Mouse (Mus musculus) midbrain, embryonic 10.5 days (tissue): ENCODE results near the gene Olfr111. TPM values are rescaled to one million over a fixed set of nuclear protein-coding genes. Genes with fewer than 3 reads are reported as not detected.

Experiments
- DNase-seq: peaks from one replicate; pipeline ENCODE4 v3.0.0-alpha.2; 2017; ENCODE audit warnings: low spot score
- H3K27ac ChIP-seq: fragments of 300-500 bp; sonication (generic); replicated peaks from 2 replicates; pipeline ENCODE4 v1.5.1; 2016; ENCODE audit warnings: mild to moderate bottlenecking
- H3K27me3 ChIP-seq: fragments of 300-500 bp; sonication (generic); 2 replicates; pipeline ENCODE4 v1.6.1; 2016; ENCODE audit warnings: low read depth, mild to moderate bottlenecking; ENCODE audit not compliant: poor library complexity, severe bottlenecking
- H3K36me3 ChIP-seq: fragments of 300-500 bp; sonication (generic); 2 replicates; pipeline ENCODE4 v1.6.1; 2016; ENCODE audit warnings: mild to moderate bottlenecking, moderate library complexity
- H3K4me1 ChIP-seq: fragments of 300-500 bp; sonication (generic); 2 replicates; pipeline ENCODE4 v1.6.1; 2016
- H3K4me3 ChIP-seq: fragments of 300-500 bp; sonication (generic); 2 replicates; pipeline ENCODE4 v1.5.1; 2016; ENCODE audit warnings: mild to moderate bottlenecking, moderate library complexity
- H3K9me3 ChIP-seq: fragments of 300-500 bp; sonication (generic); replicated peaks from 2 replicates; pipeline ENCODE4 v1.6.1; 2016; ENCODE audit warnings: mild to moderate bottlenecking
- polyA plus RNA-seq: library from polyadenylated mRNA; unstranded; fragments of >200 nt; fragmentation: Nextera tagmentation; extraction: Ambion mirVana; gene quantifications from 2 replicates; pipeline ENCODE4 v1.2.1, GENCODE M21; 2016

Gene Olfr111
- polyA plus RNA-seq, 1 experiment from 2014 or later: not detected

DNA sequence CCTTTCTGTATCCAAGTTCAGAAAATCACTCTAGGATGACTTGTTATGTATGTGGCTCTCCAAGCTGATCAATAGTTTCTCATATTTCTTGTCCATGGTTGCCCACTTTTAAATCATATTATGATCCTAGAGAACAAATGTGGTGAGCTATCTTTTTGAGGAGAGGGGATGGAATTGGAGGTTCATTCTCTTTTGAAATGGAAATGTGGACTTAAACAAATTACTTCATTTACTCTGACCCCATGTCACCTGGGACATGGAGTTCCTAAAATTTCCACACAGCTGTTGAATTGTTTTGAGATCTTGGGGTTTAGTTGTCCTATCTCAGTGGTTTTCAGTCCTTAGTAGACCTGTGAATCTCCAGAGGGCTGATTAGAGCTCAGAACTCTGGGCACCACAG lies 69.7 kb downstream of the Olfr111 start, which contains the start of gene Olfr113:
TSS of gene Olfr113 (minus strand) at position 101 of the 400 bp plus-strand sequence.
- no peak within 1 kb of the TSS for H3K4me3 ChIP-seq
- H3K27ac ChIP-seq: no peak within 1 kb of the TSS
- H3K9me3 ChIP-seq: no peaks in the 10 kb centered on the region

More for the DNA sequence above, 69.7 kb downstream of the Olfr111 start, which contains the start of gene Olfr113:
- Histone ChIP-seq H3K36me3 (no peaks in the 10 kb centered on the region), H3K4me1 (no peaks in the 10 kb centered on the region), H3K27me3 (no peaks in the 10 kb centered on the region)
- no peak for DNase-seq

Other genes starting within 250 kb of the Olfr111 start
- not detected in 2 replicates for gene Olfr98, start 244.3 kb upstream of the Olfr111 start, polyA plus RNA-seq
- 1.8 and 2.1 TPM in 2 replicates for gene H2-M3, start 237.8 kb upstream of the Olfr111 start, polyA plus RNA-seq
- gene Olfr99, start 224.6 kb upstream of the Olfr111 start, polyA plus RNA-seq: not detected in 2 replicates
- not detected in 2 replicates for gene Olfr101, start 203.7 kb upstream of the Olfr111 start, polyA plus RNA-seq
- gene Olfr102, start 191.0 kb upstream of the Olfr111 start, polyA plus RNA-seq: not detected in 2 replicates
- not detected in 2 replicates for gene Olfr103, start 168.3 kb upstream of the Olfr111 start, polyA plus RNA-seq
- gene Olfr104-ps, start 148.4 kb upstream of the Olfr111 start, polyA plus RNA-seq: not detected in 2 replicates
- not detected in 2 replicates for gene Olfr105-ps, start 129.0 kb upstream of the Olfr111 start, polyA plus RNA-seq
- not detected in 2 replicates for gene Olfr106-ps, start 117.6 kb upstream of the Olfr111 start, polyA plus RNA-seq
- not detected in 2 replicates for gene Olfr107, start 108.8 kb upstream of the Olfr111 start, polyA plus RNA-seq
- not detected in 2 replicates for gene Olfr108, start 62.5 kb upstream of the Olfr111 start, polyA plus RNA-seq
- gene Olfr109, start 49.1 kb upstream of the Olfr111 start, polyA plus RNA-seq: not detected in 2 replicates
- not detected in 2 replicates for gene H2-M2, start 24.5 kb upstream of the Olfr111 start, polyA plus RNA-seq
- gene Olfr110, start 15.6 kb upstream of the Olfr111 start, polyA plus RNA-seq: not detected in 2 replicates
- gene Olfr112, start 61.4 kb downstream of the Olfr111 start, polyA plus RNA-seq: not detected in 2 replicates
- not detected in 2 replicates for gene Olfr113, start 69.6 kb downstream of the Olfr111 start, polyA plus RNA-seq
- gene Olfr114, start 84.7 kb downstream of the Olfr111 start, polyA plus RNA-seq: not detected in 2 replicates
- gene Olfr115, start 119.1 kb downstream of the Olfr111 start, polyA plus RNA-seq: not detected in 2 replicates
- not detected in 2 replicates for gene Olfr116, start 119.2 kb downstream of the Olfr111 start, polyA plus RNA-seq
- gene Olfr117, start 155.8 kb downstream of the Olfr111 start, polyA plus RNA-seq: not detected in 2 replicates
- not detected in 2 replicates for gene Olfr118, start 159.0 kb downstream of the Olfr111 start, polyA plus RNA-seq
- not detected in 2 replicates for gene Olfr119, start 188.5 kb downstream of the Olfr111 start, polyA plus RNA-seq
- gene Olfr120, start 213.8 kb downstream of the Olfr111 start, polyA plus RNA-seq: not detected in 2 replicates
- not detected in 2 replicates for gene Olfr121, start 240.8 kb downstream of the Olfr111 start, polyA plus RNA-seq